Mouse (Mus musculus): ENCODE data around the gene Pih1d1. TPM values are rescaled to one million over a fixed set of nuclear protein-coding genes. Genes with fewer than 3 reads are reported as not detected.

The Pih1d1 gene
- polyA plus RNA-seq, 1 experiment from 2014 or later: 80.3 TPM

GRCm38 (mm10) chr7:45174567-45175280, 20.6 kb downstream of the Pih1d1 start:
- ATAC-seq (ENCODE audit: insufficient read depth, low FRiP score, low read depth): no peak
- WGBS: 5% methylated on average over 25 of the region's 29 CpGs
- peak overlapping the region; percentile 11; the same call in 1 of the 2 replicates for H3K4me2 ChIP-seq
- H3K27me3 ChIP-seq (replicated peaks): peaks cover 76% of the 10 kb centered on the region
- no peaks in the 10 kb centered on the region for H3K36me3 ChIP-seq
- peaks cover 6% of the 10 kb centered on the region for H3K4me1 ChIP-seq
- no peak overlapping the region for H3K9ac ChIP-seq
- no peak overlapping the region; the same call in 1 of the 2 replicates for H3K4me3 ChIP-seq (replicated peaks)
- H3K9me3 ChIP-seq: 0 out of 2 replicates have a peak, but pooled peaks cover 3% of the 10 kb centered on the region
- H3K27ac ChIP-seq: no peak overlapping the region

GRCm38 (mm10) chr7:45175398-45175797, 21.3 kb downstream of the Pih1d1 start:
- WGBS: 4% methylated on average over 13 of the region's 13 CpGs
- no peak for ATAC-seq (ENCODE audit: insufficient read depth, low FRiP score, low read depth)
- H3K4me1 ChIP-seq: peaks cover 6% of the 10 kb centered on the region
- H3K27ac ChIP-seq: no peak overlapping the region
- no peaks in the 10 kb centered on the region for H3K9me3 ChIP-seq
- no peak overlapping the region for H3K4me2 ChIP-seq
- H3K9ac ChIP-seq: no peak overlapping the region
- peaks cover 76% of the 10 kb centered on the region for H3K27me3 ChIP-seq (replicated peaks)
- no peaks in the 10 kb centered on the region for H3K36me3 ChIP-seq
- H3K4me3 ChIP-seq (replicated peaks): no peak overlapping the region

GRCm38 (mm10) chr7:45175929-45176328, 21.8 kb downstream of the Pih1d1 start:
- peaks cover 82% of the 10 kb centered on the region for H3K27me3 ChIP-seq (replicated peaks)
- WGBS: under 1% methylated on average over 23 of the region's 23 CpGs
- H3K36me3 ChIP-seq: no peaks in the 10 kb centered on the region
- no peak for ATAC-seq (ENCODE audit: insufficient read depth, low FRiP score, low read depth)
- peak overlapping the region; percentile 32 for H3K4me2 ChIP-seq
- peaks cover 6% of the 10 kb centered on the region for H3K4me1 ChIP-seq
- H3K9me3 ChIP-seq: no peaks in the 10 kb centered on the region
- H3K4me3 ChIP-seq (replicated peaks): peak overlapping the region; percentile 13; the same call in 1 of the 2 replicates
- no peak overlapping the region for H3K9ac ChIP-seq
- no peak overlapping the region for H3K27ac ChIP-seq

- Histone ChIP-seq H3K4me1 (peaks cover 6% of the 10 kb centered on the region), H3K4me2 (peak overlapping the region; percentile 32), H3K27me3 (replicated peaks) (peaks cover 86% of the 10 kb centered on the region), H3K4me3 (replicated peaks) (peak overlapping the region; percentile 13; the same call in 1 of the 2 replicates), H3K9me3 (no peaks in the 10 kb centered on the region), H3K27ac (no peak overlapping the region), H3K9ac (no peak overlapping the region), H3K36me3 (no peaks in the 10 kb centered on the region)
- WGBS: 3% methylated on average over 30 of the region's 31 CpGs
- ATAC-seq (ENCODE audit: insufficient read depth, low FRiP score, low read depth): no peak
Measured at GRCm38 (mm10) chr7:45176356-45176755, 22.3 kb downstream of the Pih1d1 start.

- H3K36me3 ChIP-seq: no peaks in the 10 kb centered on the region
- peaks cover 13% of the 10 kb centered on the region for H3K4me1 ChIP-seq
- H3K4me2 ChIP-seq: no peak overlapping the region
- no peak for ATAC-seq (ENCODE audit: insufficient read depth, low FRiP score, low read depth)
- peaks cover 96% of the 10 kb centered on the region for H3K27me3 ChIP-seq (replicated peaks)
- no peak overlapping the region for H3K4me3 ChIP-seq (replicated peaks)
- no peaks in the 10 kb centered on the region for H3K9me3 ChIP-seq
- no peak overlapping the region for H3K27ac ChIP-seq
- no peak overlapping the region for H3K9ac ChIP-seq
- WGBS: 24% methylated on average over 7 of the region's 7 CpGs
Measured at GRCm38 (mm10) chr7:45178550-45178949, 24.4 kb downstream of the Pih1d1 start.

GRCm38 (mm10) chr7:45179469-45179868, 25.4 kb downstream of the Pih1d1 start, which contains the start of gene Gfy:
Gene Gfy (minus strand): TSS chr7:45179569.
- 23% methylated on average over 7 of the region's 7 CpGs for WGBS
- no peaks in the 10 kb centered on the region for H3K36me3 ChIP-seq
- ATAC-seq (ENCODE audit: insufficient read depth, low FRiP score, low read depth): no peak
- no peak within 1 kb of the TSS for H3K4me2 ChIP-seq
- peaks cover 99% of the 10 kb centered on the region for H3K27me3 ChIP-seq (replicated peaks)
- H3K9me3 ChIP-seq: no peaks in the 10 kb centered on the region
- H3K9ac ChIP-seq: no peak within 1 kb of the TSS
- H3K27ac ChIP-seq: no peak within 1 kb of the TSS
- peaks cover 13% of the 10 kb centered on the region for H3K4me1 ChIP-seq
- H3K4me3 ChIP-seq (replicated peaks): no peak within 1 kb of the TSS

- 18% methylated on average over 20 of the region's 20 CpGs for WGBS
Measured at GRCm38 (mm10) chr7:45180896-45181477, 26.9 kb downstream of the Pih1d1 start, which contains the start of gene Pth2. Gene Pth2 (plus strand): TSS chr7:45180995.

GRCm38 (mm10) chr7:45181540-45181939, 27.4 kb downstream of the Pih1d1 start:
- H3K4me2 ChIP-seq: peak overlapping the region; percentile 66
- ATAC-seq (ENCODE audit: insufficient read depth, low FRiP score, low read depth): no peak
- WGBS: 6% methylated on average over 35 of the region's 35 CpGs

More at GRCm38 (mm10) chr7:45180896-45181477, 26.9 kb downstream of the Pih1d1 start, which contains the start of gene Pth2:
- no peak for ATAC-seq (ENCODE audit: insufficient read depth, low FRiP score, low read depth)
- H3K36me3 ChIP-seq: no peaks in the 10 kb centered on the region
- peaks cover 98% of the 10 kb centered on the region for H3K27me3 ChIP-seq (replicated peaks)
- no peaks in the 10 kb centered on the region for H3K9me3 ChIP-seq
- peak within 1 kb of the TSS; percentile 66 for H3K4me2 ChIP-seq
- no peak within 1 kb of the TSS for H3K27ac ChIP-seq
- H3K4me1 ChIP-seq: peaks cover 12% of the 10 kb centered on the region
- no peak within 1 kb of the TSS for H3K9ac ChIP-seq
- H3K4me3 ChIP-seq (replicated peaks): no peak within 1 kb of the TSS

GRCm38 (mm10) chr7:45182199-45182601, 28.1 kb downstream of the Pih1d1 start:
- ATAC-seq (ENCODE audit: insufficient read depth, low FRiP score, low read depth): peak; percentile 93
- Histone ChIP-seq H3K4me2 (peak overlapping the region; percentile 66), H3K4me3 (replicated peaks) (peak overlapping the region; percentile 32), H3K9ac (no peak overlapping the region), H3K27ac (no peak overlapping the region), H3K27me3 (replicated peaks) (peaks cover 93% of the 10 kb centered on the region), H3K9me3 (no peaks in the 10 kb centered on the region), H3K36me3 (no peaks in the 10 kb centered on the region), H3K4me1 (peaks cover 7% of the 10 kb centered on the region; the same call in 1 of the 2 replicates)
- under 1% methylated on average over 34 of the region's 34 CpGs for WGBS

More at GRCm38 (mm10) chr7:45181540-45181939, 27.4 kb downstream of the Pih1d1 start:
- Histone ChIP-seq H3K9ac (no peak overlapping the region), H3K27me3 (replicated peaks) (peaks cover 96% of the 10 kb centered on the region), H3K4me1 (peaks cover 7% of the 10 kb centered on the region; the same call in 1 of the 2 replicates), H3K27ac (no peak overlapping the region), H3K9me3 (no peaks in the 10 kb centered on the region), H3K4me3 (replicated peaks) (no peak overlapping the region), H3K36me3 (no peaks in the 10 kb centered on the region)

- no peaks in the 10 kb centered on the region for H3K36me3 ChIP-seq
- H3K4me2 ChIP-seq: peak overlapping the region; percentile 66
- peaks cover 89% of the 10 kb centered on the region for H3K27me3 ChIP-seq (replicated peaks)
- H3K4me3 ChIP-seq (replicated peaks): peak overlapping the region; percentile 32
- no peaks in the 10 kb centered on the region for H3K9me3 ChIP-seq
- ATAC-seq (ENCODE audit: insufficient read depth, low FRiP score, low read depth): no peak
- H3K9ac ChIP-seq: no peak overlapping the region
- peaks cover 7% of the 10 kb centered on the region; the same call in 1 of the 2 replicates for H3K4me1 ChIP-seq
- WGBS: 11% methylated on average over 11 of the region's 11 CpGs
- H3K27ac ChIP-seq: no peak overlapping the region
Measured at GRCm38 (mm10) chr7:45182606-45183005, 28.5 kb downstream of the Pih1d1 start.

- H3K4me2 ChIP-seq: no peak overlapping the region
- no peak for ATAC-seq (ENCODE audit: insufficient read depth, low FRiP score, low read depth)
- no peak overlapping the region for H3K4me3 ChIP-seq (replicated peaks)
- H3K4me1 ChIP-seq: peaks cover 7% of the 10 kb centered on the region; the same call in 1 of the 2 replicates
- H3K9ac ChIP-seq: no peak overlapping the region
- H3K9me3 ChIP-seq: no peaks in the 10 kb centered on the region
- peaks cover 82% of the 10 kb centered on the region for H3K27me3 ChIP-seq (replicated peaks)
- no peaks in the 10 kb centered on the region for H3K36me3 ChIP-seq
- 58% methylated on average over 7 of the region's 7 CpGs for WGBS
- H3K27ac ChIP-seq: no peak overlapping the region
Measured at GRCm38 (mm10) chr7:45183672-45184071, 29.6 kb downstream of the Pih1d1 start.

GRCm38 (mm10) chr7:45185921-45186320, 31.8 kb downstream of the Pih1d1 start:
- WGBS: 67% methylated on average over 7 of the region's 7 CpGs
- no peak overlapping the region for H3K4me2 ChIP-seq
- H3K27ac ChIP-seq: no peak overlapping the region
- H3K27me3 ChIP-seq (replicated peaks): peaks cover 75% of the 10 kb centered on the region
- H3K36me3 ChIP-seq: no peaks in the 10 kb centered on the region
- H3K9me3 ChIP-seq: no peaks in the 10 kb centered on the region
- no peak overlapping the region for H3K9ac ChIP-seq
- no peak for ATAC-seq (ENCODE audit: insufficient read depth, low FRiP score, low read depth)
- H3K4me1 ChIP-seq: peaks cover 7% of the 10 kb centered on the region; the same call in 1 of the 2 replicates
- no peak overlapping the region for H3K4me3 ChIP-seq (replicated peaks)

All from stomach, embryonic 15.5 days (tissue).